Mouse (Mus musculus) fat pad, adult 2 months (tissue): ENCODE results near the gene Abcc3.

Source experiments
- DNase-seq: peaks from one replicate; pipeline ENCODE4 v3.0.0-alpha.2; 2011; ENCODE audit warnings: low read depth, low spot score; ENCODE audit errors: extremely low read depth

The Abcc3 gene

GRCm38 (mm10) chr11:94392672-94393109 is at the start of gene Abcc3:
Abcc3 (minus strand) TSS chr11:94392997.
- no peak for DNase-seq

GRCm38 (mm10) chr11:94441752-94442151 is 49.0 kb upstream of the Abcc3 start:
- DNase-seq = no peak

- DNase-seq = no peak
These were observed 48.3 kb upstream of the Abcc3 start for GRCm38 (mm10) chr11:94441122-94441521.

GRCm38 (mm10) chr11:94440421-94440820 is 47.6 kb upstream of the Abcc3 start:
- no peak for DNase-seq

- DNase-seq = no peak
These were observed 36.3 kb upstream of the Abcc3 start for GRCm38 (mm10) chr11:94429011-94429651.

GRCm38 (mm10) chr11:94428091-94428835 is 35.5 kb upstream of the Abcc3 start:
- no peak for DNase-seq

- DNase-seq = no peak
These were observed 32.9 kb upstream of the Abcc3 start for GRCm38 (mm10) chr11:94425656-94426055.

GRCm38 (mm10) chr11:94425215-94425614 is 32.4 kb upstream of the Abcc3 start:
- no peak for DNase-seq

GRCm38 (mm10) chr11:94424380-94424779 is 31.6 kb upstream of the Abcc3 start:
- no peak for DNase-seq

GRCm38 (mm10) chr11:94423855-94424254 is 31.1 kb upstream of the Abcc3 start:
- no peak for DNase-seq

GRCm38 (mm10) chr11:94420991-94421390 is 28.2 kb upstream of the Abcc3 start:
- no peak for DNase-seq

GRCm38 (mm10) chr11:94420325-94420724 is 27.5 kb upstream of the Abcc3 start:
- no peak for DNase-seq

GRCm38 (mm10) chr11:94419004-94419727 is 26.4 kb upstream of the Abcc3 start:
- DNase-seq = no peak

- no peak for DNase-seq
These were observed 21.2 kb upstream of the Abcc3 start for GRCm38 (mm10) chr11:94414042-94414441.

- no peak for DNase-seq
These were observed 20.7 kb upstream of the Abcc3 start for GRCm38 (mm10) chr11:94413516-94413915.

GRCm38 (mm10) chr11:94412998-94413469 is 20.2 kb upstream of the Abcc3 start:
- no peak for DNase-seq

GRCm38 (mm10) chr11:94412562-94412961 is 19.8 kb upstream of the Abcc3 start:
- DNase-seq = no peak

GRCm38 (mm10) chr11:94407803-94408321 is 15.1 kb upstream of the Abcc3 start:
- no peak for DNase-seq

GRCm38 (mm10) chr11:94405348-94405747 is 12.6 kb upstream of the Abcc3 start:
- DNase-seq = no peak

GRCm38 (mm10) chr11:94404641-94405260 is 12.0 kb upstream of the Abcc3 start:
- no peak for DNase-seq

- DNase-seq = no peak
These were observed 11.4 kb upstream of the Abcc3 start for GRCm38 (mm10) chr11:94404178-94404577.
